Mouse (Mus musculus): Measurements from ENCODE around the gene Mthfr.
A peak's percentile ranks its signal among the peaks of the same experiment; 100 is the strongest.

Mthfr gene

GRCm38 (mm10) chr4:148065702-148066400 lies 27.0 kb downstream of the Mthfr start:
- DNase-seq (ENCODE audit: low read depth, low spot score) = no peak

GRCm38 (mm10) chr4:148066401-148066744 lies 27.5 kb downstream of the Mthfr start:
- no peak for DNase-seq (ENCODE audit: low read depth, low spot score)

GRCm38 (mm10) chr4:148067346-148067745 lies 28.5 kb downstream of the Mthfr start:
- no peak for DNase-seq (ENCODE audit: low read depth, low spot score)

GRCm38 (mm10) chr4:148069602-148070218 lies 30.8 kb downstream of the Mthfr start:
- no peak for DNase-seq (ENCODE audit: low read depth, low spot score)

GRCm38 (mm10) chr4:148071508-148071907 lies 32.6 kb downstream of the Mthfr start:
- DNase-seq (ENCODE audit: low read depth, low spot score) = no peak

- DNase-seq (ENCODE audit: low read depth, low spot score) = peak; percentile 59
Observed at GRCm38 (mm10) chr4:148074521-148075189, 35.8 kb downstream of the Mthfr start.

GRCm38 (mm10) chr4:148075259-148075658 lies 36.4 kb downstream of the Mthfr start:
- peak; percentile 82 for DNase-seq (ENCODE audit: low read depth, low spot score)

DNA sequence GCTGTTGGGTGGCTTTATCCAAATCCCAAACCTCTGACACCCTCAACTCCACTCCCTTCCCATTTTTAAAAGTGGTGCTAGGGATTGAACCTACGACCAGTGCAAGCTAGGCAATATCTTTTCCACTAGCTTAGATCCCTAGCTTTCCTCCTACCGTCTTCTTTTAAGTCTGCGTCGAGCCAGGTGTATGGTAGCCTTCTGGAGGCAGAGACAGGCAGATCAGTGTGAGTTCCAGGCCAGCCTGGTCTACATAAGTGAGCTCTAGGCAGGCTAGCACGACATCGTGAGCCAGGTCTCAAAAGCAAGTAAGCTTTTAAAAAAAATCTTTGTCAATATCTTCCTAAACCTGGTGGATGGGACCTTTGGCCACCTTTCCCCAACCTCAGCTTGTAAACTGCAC lies 37.0 kb downstream of the Mthfr start:
- DNase-seq (ENCODE audit: low read depth, low spot score) = no peak

DNA sequence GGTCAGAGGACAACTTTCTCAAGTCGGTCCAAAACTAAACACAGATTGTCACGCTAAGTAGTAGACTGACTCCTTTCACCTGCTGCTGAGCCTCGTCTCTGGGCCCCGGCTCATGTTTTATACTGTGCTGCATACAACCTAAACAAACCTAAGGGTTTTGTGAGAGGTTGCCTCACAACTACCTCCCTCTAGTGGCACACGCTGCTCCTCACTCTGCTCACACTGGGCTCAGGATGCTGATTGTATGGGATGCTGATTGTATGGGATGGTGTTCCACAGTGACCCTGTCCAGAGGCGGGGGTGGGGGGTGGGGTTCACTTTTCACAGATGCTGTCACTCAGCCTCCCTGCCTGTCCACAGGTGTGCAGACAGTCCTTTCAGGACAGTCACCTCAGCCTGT lies 40.3 kb downstream of the Mthfr start:
- DNase-seq (ENCODE audit: low read depth, low spot score) = peak; percentile 57

DNA sequence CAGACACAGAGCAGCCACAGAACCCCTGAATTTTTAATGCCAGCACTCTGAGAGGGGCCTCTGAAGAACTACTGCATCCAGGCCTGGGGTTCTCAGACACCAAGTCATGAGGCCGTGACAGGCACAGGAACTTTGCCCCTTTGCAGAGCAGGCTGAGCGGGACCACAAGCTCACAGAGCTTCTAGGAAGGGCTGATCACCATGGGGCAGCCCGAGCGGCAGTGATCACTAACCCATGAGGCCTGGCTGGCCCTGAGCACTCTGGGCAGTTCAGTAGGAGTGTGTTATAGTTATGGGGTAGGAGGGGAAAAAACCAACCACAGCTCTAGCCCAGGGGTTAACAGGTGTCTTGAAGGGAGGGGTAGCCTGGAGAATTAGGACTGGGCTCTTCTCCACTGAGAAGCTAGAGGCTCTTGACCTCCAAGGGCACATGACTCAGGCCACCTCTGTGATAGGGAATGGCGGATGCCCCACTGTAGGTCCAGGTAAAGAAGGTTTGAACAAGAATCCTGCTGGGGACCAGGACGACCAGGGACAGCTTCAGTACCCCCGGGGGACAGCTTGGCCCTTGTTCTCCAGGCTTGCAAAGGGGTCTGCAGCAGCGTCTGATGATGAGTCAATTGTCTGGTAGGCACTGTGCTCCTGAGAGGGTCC lies 41.2 kb downstream of the Mthfr start:
- DNase-seq (ENCODE audit: low read depth, low spot score) = no peak

DNA sequence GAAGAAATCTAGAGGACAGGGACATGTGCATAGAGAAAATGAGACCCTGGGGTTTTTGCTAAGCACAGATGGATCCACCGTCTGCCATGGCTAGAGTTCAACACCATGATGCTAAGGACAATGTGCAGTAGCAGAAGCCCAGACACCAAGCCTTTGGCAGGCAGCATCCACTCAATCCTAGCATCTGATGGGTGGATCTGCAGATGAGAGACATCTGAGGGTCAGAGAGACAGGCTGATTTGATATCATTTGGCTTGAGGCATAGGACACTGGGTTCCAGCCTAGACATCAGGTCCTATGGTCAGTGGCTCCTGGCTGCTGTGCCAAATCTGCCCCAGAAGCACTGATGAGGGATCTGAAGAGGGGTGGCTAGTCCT lies 41.7 kb downstream of the Mthfr start:
- peak; percentile 95 for DNase-seq (ENCODE audit: low read depth, low spot score)

DNA sequence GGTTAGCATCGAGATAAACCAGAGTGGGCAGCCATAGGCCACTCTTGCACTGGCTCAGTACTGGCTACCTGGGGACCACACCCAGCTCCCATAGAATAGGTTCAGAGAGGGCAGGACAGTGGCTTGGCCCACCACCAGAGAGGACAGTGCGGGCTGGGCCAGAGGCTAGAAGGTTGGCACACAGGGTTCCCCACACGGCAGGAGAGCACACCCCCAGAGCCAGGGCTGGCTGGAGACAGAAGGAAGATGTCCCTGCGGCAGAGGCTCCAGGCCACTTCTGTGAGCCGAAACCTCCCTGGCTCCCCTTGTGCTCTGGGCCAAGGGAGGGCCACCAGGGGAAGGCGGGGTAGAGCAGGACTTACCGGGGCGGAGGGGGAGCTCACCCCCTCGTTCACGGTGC lies 42.3 kb downstream of the Mthfr start:
- DNase-seq (ENCODE audit: low read depth, low spot score) = no peak

DNA sequence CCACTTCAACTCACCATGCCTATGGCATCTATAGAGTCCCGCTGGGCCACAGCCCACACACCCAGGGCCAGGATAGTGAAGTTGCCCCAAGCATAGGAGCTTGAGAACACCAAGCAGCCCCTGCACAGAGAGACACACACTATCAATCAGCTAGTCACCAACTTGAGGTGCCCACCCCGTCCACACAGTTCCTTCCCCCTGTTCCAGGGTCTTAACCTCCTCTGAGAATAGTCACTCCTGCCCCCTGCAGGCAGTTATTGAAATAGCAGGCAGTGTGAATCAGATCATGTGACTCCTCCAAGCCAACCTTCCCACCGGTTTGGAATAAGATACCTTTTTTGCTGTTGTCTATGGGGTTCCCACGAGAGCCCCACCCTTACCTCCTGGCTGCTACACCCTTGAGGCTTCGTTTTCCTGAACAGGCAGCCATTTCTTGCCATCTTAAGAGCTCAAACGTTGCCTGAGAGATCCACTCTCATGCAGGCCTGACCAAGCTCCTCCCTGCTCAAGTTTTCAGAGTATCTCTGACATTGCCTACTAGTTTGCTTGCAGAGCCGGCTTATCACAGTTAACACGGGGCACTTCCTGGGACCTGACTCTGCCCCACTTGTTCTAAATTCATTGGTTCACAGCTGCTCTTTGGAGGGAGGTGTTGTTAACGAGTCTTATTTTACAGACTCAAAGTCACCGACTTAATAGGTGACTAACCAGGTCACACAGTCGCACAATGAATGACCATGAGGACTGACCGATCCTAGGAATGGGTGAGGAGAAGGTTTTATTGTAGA lies 43.6 kb downstream of the Mthfr start:
- peak; percentile 67 for DNase-seq (ENCODE audit: low read depth, low spot score)

DNA sequence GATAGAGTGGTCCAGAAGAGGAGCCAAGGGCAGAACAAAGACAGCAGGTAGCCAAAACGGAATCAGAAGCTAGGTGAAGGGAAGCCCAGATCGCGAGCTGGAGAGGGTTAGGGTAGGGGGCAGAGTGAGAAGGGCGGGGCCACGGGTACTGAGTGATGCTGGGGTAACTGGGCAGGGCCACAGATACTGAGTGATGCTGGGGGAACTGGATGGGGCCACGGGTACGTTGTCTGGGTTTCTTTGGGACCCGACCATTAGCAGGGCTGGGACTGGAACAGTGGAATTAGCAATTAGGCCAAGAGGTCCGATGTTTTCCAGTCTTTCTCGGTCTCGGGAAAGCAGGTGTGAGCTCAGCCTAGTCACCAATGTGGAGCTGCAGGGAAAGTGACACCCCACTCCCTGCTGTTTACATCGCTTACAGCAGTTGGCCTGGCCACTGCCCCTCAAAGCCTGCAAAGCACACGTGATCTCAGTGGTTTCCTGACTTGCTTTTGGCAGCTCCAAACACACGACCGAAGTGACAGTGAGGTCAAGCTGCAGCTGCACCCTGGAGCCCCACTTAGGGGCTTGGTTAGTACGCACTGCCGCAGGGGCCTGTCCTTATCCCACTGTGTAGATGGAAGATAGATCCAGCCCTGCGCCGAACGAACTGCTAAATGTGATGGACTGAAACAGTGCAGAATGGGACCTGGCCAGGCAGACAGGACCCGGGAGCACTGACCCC lies 44.5 kb downstream of the Mthfr start:
- no peak for DNase-seq (ENCODE audit: low read depth, low spot score)

DNA sequence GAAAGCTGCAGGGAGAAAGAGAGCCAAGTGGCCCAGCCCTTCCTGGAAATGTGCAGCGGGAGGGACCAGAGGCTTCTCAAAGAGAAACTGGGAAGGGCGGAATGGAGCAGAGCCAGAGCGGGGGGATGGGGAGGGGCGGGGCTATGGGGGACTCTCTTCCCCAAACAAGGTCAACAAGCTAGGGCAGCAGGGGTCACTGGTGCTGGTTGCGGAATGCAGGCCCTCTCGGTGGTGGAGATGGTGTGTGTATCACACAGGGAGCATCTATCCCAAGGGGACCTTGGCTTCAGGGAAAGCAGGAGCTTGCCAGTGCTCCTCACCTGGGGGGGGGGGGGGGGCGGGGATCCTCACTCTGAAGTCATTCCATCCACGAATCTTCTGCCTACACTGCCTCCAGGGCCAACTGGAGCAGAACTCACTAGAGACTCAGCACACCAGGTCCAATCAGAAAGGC lies 45.4 kb downstream of the Mthfr start:
- no peak for DNase-seq (ENCODE audit: low read depth, low spot score)

- DNase-seq (ENCODE audit: low read depth, low spot score) = no peak
Observed at GRCm38 (mm10) chr4:148085131-148085906, 46.4 kb downstream of the Mthfr start.

DNA sequence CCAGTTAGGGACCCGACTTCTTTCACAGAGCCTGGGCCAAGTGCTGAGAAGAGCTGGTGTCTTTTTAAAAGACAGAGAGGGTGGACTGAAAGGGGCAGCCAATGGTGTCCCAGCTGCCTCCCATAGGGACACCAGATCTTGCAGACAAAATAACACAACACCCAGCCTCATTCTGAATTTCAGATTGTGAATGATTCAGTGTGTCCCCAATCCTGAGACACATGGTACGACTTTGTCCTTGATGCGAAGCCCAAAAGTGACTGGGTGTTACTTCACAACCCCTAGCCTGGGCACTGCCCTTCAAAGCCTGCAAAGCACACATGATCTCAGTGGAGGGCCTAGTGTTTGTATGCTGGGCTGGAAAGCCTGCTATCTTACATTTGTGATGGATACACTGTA lies 47.0 kb downstream of the Mthfr start:
- DNase-seq (ENCODE audit: low read depth, low spot score) = no peak

DNA sequence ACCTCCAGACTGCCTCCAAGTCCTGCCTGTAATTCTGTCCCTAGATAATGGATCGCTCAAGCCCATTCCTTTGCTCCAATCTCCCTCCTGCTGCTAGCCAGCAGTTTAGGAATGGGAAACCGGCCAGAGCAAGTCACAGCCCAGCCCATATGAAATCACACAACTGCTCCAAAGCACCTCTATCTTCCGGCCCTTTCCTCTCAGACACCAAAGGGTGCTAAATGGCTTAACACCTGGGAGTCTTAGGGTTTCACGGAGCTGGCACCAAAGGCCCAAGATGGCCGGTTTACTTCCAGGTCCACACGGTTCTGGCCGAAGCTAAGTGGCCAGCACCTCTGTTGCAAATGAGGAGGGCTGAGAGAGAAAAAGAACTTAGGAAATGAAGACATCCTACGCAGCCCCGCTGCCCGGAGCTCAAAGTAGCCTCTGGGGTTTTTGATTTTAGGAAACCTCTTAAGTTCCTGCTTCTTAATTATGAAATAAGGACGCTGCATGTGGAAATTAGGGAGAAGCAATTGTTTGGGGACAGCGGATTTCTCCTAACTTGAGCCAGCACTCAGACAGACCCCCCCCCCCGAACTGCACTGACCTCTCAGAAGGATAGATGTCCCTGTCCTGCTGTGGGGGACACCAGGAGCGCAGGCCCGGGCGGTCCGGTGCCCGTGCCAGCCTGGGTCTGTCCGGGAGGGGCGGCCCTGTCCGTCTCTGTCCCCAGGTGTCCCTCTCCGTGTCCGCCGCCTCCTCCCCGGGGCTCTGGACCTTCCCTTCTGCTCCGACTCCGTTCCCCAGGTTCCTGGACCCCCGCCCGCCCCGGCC lies 48.4 kb downstream of the Mthfr start:
- DNase-seq (ENCODE audit: low read depth, low spot score) = no peak

GRCm38 (mm10) chr4:148087907-148088527 lies 49.1 kb downstream of the Mthfr start, which contains the start of gene Agtrap:
Gene Agtrap, minus strand, starts transcription at chr4:148088031.
- peak; percentile 97 for DNase-seq (ENCODE audit: low read depth, low spot score)

Data from brain, adult 2 months (tissue).